Mouse (Mus musculus) splenic B cell, adult 2 months (primary cell): Measurements from ENCODE around the gene Flt3.

Experiments used
- DNase-seq: peaks from one replicate; pipeline ENCODE4 v3.0.0-alpha.2; 2011; ENCODE audit warnings: low read depth, low spot score
- H3K27me3 ChIP-seq: 2 replicates; pipeline ENCODE4 v1.6.1; 2012; ENCODE audit warnings: mild to moderate bottlenecking, low read length, moderate library complexity, mixed read lengths; ENCODE audit not compliant: control insufficient read depth, poor library complexity, insufficient read depth, severe bottlenecking
- H3K36me3 ChIP-seq: 2 replicates; pipeline ENCODE4 v1.6.1; 2012; ENCODE audit warnings: mild to moderate bottlenecking, low read length, moderate library complexity, mixed read lengths; ENCODE audit not compliant: control insufficient read depth, poor library complexity, insufficient read depth, severe bottlenecking

Gene Flt3

DNA sequence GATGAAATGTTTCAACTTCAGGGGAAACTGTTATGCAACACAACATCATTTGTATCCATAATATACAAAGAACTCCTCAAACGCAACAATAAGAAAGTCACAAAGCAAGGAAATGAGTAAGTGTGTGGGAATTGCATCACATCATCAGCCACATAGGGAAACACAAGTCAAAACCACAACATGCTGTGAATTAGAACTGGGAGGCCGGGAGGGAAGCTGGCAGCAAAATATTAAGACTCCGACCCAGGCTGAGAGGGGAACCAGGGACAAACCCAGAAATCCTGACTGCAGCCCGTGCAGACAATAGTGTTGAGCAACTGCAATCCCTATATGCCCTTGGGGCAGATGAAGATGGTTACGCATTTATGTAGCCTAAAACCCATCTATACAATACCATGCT, 11.2 kb downstream of the Flt3 start:
- H3K27me3 ChIP-seq: no peaks in the 10 kb centered on the region
- H3K36me3 ChIP-seq: no peaks in the 10 kb centered on the region
- no peak for DNase-seq

DNA sequence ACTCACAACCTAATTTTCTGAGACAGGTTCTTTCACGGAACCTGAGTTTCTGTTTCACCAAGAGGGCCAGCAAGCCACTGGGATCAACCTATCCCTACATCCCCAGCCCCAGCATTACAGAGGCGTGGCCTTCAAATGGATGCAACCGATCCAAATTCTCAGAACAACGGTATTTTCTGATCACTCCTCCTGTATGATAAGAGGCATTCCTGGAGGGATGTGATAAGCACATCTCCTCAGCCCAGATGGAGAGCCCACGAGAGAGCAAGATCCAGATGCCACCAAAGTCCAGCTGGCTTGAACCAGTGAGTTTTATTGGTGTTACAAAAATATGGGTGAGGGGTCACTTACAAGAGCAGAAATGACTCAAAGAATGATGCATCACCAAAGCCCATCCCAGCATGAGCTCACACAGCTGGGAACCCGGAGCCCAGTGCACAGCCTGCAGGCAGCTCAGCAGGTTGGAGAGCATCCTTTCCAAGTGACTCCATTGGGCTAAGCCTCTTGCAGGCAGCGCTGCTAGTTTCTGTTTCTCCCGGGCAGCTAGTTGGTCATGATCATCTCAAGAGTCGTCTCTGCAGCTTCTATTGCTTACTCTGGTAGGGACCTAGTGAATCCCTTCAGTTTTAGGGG, 11.8 kb downstream of the Flt3 start:
- no peaks in the 10 kb centered on the region for H3K27me3 ChIP-seq
- no peak for DNase-seq
- no peaks in the 10 kb centered on the region for H3K36me3 ChIP-seq

DNA sequence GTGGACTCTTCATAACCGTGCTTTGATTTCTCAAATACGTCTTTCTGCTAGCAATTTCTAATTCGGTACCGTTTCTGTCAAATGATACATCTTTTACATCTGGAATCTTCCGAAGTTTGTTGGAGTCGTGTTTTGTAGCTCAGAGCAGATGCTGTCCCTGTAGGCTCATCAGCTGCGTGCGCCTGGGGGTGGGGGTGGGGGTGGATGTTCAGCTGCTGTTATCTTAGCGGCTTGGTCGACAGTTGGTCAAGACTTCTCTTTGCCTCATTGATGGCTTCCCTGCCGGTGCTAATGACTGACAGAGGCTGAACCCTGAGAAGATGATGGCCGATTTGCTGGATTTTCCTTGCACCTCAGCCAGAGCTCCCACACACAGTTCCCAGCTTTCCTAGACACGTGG, 13.4 kb downstream of the Flt3 start:
- Histone ChIP-seq H3K27me3 (no peaks in the 10 kb centered on the region), H3K36me3 (no peaks in the 10 kb centered on the region)
- DNase-seq: no peak

DNA sequence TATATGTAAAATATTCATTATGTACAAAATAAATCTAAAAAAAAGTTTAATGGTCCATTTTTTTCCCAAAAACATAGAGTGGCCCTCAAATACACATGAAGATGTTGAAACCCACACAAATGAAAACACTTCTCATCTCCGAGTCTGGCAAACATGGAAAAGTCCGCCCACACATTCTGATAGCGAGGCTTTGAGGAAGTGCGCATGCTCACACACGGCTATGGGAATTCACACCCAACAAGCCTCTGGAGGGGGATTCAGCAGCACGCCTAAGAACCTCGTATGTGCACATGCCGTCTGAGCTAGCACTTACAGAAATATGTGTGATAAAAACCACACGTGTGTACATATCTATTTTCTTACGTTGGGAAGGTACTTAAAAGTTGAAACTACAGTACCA, 18.9 kb downstream of the Flt3 start:
- Histone ChIP-seq H3K27me3 (no peaks in the 10 kb centered on the region), H3K36me3 (no peaks in the 10 kb centered on the region)
- no peak for DNase-seq

DNA sequence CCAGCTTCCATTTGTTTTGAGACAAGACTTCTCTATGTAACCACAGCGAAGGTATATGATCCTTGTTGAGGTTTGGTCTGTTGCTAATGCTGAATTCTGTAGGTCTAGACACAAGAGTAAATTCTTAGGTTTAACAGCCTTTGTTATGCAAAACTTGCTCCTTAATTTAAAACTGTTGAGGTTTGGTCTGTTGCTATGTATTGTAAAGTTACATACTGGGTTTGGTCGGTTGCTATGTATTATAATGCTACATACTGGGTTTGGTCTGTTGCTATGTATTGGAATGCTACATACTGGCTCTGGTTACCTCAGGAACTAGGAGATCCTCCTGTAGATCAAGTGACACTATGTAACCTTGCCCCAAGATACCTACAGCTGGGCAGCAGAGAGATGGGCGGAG, 20.8 kb downstream of the Flt3 start:
- Histone ChIP-seq H3K27me3 (no peaks in the 10 kb centered on the region), H3K36me3 (no peaks in the 10 kb centered on the region)
- DNase-seq: no peak

DNA sequence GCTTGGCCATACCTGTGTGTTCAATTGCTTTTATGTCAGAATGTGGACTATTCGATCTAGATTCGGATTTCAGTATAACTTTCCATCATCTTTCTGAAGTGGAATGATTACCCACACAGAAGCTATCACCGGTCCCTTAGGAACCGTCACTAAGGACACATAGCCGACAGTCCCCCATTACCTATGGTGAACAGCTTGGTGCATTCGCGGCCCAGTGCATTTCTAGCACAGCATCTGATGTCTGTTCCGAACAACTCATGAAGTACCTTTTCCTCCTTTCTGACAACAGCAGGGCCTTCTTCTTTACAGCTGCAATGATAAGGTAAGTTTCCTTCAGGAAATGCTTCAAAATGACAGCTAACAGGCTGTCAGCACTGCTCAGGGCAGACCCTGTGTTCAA, 30.0 kb downstream of the Flt3 start:
- no peak for DNase-seq
- H3K36me3 ChIP-seq: no peaks in the 10 kb centered on the region
- H3K27me3 ChIP-seq: no peaks in the 10 kb centered on the region

DNA sequence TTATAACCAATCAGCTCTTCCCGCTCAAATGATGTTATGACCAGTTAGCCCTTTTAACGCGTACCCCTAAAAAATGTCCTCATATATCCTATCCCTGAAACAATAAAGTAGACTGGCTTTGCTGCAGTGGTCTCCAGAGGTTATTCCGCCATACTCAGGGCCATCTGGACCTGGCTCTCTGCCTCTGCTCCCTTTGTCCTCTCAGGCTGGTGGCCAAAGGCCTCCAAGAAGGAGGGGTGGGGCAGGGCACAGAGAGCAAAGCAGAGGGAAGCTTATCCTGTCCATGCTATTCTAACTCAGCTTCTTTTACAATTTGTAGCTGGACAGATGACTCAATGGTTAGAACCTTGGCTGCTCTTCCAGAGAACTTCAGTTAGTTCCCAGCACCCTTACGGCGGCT, 32.1 kb downstream of the Flt3 start:
- Histone ChIP-seq H3K27me3 (no peaks in the 10 kb centered on the region), H3K36me3 (no peaks in the 10 kb centered on the region)
- DNase-seq: no peak

DNA sequence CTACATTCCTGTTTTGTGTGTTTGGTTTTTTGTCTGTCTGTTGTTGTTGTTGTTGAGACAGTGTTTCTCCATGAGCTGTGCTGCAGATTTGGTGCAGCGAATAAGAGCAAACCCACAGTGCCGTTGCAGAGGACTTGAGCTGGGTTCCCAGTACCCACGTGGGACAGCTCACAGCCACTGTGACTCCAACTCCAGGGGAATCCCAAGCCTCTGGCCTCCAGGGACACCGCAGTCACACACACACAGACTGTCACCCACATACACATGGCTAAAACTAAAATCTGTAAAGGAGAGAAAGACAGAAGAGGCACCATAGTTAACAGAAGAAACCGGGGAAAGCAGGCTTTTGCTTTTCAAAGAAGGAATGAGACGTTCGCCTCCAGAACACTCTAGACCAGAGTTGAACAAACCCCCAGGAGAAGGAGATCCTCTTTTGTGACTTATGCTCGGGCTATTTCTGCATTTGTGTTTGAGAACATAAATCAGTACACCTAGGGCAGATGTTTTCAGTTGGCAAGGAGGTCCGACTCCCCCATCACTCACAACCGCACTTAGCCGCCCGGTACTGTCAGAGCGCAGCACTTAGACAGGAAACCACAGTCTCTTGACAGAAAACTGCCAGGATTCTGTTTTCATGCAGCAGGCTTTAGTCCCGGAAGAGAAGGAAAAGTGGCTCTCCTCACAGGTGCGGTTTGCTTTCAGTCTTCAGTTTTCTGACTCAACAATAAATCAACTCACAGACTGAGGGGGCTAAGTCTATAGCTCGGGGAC, 34.1 kb downstream of the Flt3 start:
- H3K27me3 ChIP-seq: no peaks in the 10 kb centered on the region
- no peaks in the 10 kb centered on the region for H3K36me3 ChIP-seq
- DNase-seq: peak; percentile 59

DNA sequence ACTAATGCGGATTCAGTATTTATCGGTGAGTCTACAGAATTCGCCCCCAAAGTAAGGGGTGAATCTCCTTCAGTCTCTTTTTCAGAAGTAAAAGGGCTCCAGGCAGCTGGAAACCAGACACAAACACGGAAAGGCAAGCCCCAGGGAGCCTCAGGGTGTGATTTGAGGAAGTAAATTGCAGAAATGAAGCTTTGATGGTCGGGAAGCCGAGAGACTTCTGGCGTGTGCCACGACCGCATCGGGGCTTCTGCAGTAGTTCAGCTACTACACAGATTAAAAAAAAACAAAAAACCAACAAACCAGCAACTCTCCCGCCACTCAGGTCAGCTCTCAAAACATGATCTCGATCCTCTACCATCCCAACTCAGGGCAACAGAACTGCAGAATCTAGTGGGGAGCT, 37.2 kb downstream of the Flt3 start:
- Histone ChIP-seq H3K27me3 (no peaks in the 10 kb centered on the region), H3K36me3 (no peaks in the 10 kb centered on the region)
- DNase-seq: peak; percentile 89

DNA sequence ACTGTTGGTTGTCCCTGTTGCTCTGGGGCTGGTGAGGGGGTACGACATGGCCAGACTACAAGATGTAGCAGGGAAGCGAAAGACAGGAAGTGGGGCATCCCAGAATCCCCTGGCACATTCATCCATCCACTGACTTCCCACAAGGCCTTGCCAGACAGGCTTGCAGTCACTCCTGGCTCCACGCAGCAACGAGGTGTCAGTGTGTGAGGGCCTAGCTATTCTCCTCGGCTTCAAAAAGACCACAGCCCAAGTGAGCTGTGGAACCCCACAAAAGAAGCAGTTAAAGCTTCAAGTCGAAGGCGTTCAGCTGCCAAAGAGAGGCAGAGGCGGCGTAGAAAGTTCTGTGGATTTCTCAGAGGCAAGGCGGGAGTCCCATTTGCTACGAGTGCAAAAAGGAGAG, 41.8 kb downstream of the Flt3 start:
- no peaks in the 10 kb centered on the region for H3K27me3 ChIP-seq
- no peak for DNase-seq
- H3K36me3 ChIP-seq: no peaks in the 10 kb centered on the region

DNA sequence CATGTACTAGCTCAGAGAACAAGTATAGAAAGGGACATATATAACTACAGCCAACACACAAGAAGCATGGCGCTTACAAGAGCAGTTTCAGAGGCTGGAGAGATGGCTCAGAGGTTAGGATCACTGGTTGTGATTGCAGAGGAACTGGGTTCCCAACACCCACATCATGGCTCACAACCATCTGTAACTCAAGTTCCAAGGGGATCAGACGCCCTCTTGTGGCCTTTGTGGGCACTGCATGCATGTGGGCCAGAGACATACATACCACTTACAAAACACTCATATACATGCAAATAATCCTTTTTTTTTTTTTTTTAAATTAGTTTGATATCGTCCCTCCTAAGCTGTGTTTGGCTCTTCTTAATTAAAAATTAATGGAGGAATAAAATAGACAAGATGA, 42.8 kb downstream of the Flt3 start:
- peak; percentile 79 for DNase-seq
- Histone ChIP-seq H3K27me3 (no peaks in the 10 kb centered on the region), H3K36me3 (no peaks in the 10 kb centered on the region)

DNA sequence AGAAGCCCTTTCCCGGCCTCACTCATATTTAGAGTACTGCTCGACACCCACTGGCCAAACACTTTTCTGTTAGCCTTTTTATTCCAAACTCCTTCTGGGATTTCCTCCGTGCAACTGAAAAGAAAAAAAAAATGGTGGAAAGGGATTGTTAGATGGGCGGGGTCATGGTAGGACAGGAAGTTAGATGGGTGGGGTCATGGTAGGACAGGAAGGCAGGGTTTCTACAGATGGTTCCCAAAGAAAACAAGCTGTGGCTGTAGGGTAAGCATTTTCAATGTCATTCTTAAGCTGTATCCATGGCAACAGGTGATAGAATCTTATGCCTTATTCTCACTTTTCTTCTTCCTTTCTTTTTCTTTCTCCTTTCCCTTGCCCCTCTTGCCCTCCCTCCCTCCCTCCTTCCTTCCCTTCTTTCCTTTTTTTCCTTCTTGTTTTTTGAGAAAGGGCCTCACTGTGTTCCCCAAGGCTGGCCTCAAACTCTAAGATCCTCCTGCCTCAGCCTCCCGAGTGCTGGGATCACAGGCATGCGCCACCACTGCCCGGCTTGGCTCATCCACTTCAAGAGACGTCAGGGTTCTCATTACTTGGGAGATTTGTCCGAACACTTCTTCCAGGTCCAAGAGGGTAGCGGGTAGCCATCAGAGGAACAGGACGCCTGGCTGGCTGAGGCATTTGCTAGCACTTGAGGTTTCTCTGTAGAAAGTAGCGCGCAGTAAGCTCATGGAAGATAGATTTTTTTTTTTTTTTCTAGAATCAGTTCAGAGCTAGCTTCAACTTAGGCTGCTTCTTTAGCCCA, 43.8 kb downstream of the Flt3 start:
- no peaks in the 10 kb centered on the region for H3K27me3 ChIP-seq
- no peak for DNase-seq
- H3K36me3 ChIP-seq: no peaks in the 10 kb centered on the region

DNA sequence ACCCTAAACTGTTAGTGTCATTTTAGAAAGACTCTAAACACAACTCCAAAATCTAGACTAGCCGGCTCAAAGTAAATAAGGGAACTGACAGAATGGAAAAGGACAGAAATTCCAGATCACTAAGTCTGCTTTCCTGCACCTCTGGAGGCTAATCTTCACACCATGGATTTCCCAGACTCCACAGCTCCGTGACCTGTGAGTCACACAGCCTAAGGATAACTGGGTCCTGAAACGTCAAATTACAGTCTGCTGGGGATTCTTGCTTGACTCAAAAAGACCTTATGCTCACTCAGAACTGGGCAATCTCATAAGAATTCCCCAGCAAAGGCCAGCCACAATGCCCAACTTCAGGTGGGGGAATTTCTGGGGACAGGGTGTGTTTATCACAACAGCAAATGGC, 44.5 kb downstream of the Flt3 start:
- no peak for DNase-seq
- H3K36me3 ChIP-seq: no peaks in the 10 kb centered on the region

DNA sequence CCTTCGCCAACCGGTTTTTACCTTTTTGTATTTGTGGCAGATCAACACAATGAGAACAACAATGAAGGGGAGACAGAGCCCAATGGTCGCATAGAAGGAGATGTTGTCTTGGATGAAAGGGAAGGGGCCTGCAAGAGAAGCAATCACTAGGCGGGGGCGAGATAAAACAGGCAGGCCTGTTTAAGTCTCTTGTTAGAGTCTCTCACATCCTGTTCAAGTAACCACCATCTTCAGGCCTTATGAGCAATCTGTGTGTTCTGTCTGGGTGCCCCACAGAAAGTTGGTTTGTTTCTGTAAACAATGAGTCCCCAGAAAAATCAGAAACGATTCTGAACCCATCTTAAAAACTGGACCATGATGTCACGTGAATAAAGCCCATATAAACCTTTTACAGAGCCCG, 45.3 kb downstream of the Flt3 start:
- no peak for DNase-seq
- H3K36me3 ChIP-seq: no peaks in the 10 kb centered on the region

More for the DNA sequence above, 44.5 kb downstream of the Flt3 start:
- H3K27me3 ChIP-seq: no peaks in the 10 kb centered on the region

DNA sequence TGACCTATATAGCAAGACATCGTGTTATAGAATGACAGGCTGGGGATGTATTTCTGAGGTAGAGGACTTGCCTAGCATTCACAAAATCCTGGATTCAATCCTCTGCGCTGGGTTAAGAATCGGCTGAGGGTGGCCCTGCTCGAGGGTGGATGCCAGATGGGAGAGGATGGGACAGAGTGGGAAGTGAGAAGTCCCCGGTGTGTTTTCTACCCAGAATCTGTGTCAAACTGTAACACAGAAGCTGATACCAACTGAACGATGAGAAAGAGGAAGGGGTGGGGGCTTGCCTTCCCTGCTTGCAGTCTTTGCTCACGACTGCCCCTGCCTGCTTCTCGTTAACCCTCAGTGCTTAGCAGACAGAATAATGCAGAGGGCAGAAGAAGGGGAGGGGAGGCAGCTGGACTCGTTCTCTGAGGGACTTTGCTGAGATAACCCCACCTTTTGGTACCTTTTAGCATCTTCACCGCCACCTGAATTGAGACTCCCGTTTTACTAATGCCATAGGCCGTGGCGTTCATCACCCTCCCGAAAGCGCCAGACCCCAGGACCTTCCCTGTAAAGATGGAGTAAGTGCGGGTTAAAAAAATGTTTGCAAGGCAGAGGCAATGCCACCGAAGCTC, 46.0 kb downstream of the Flt3 start:
- H3K36me3 ChIP-seq: no peaks in the 10 kb centered on the region

More for the DNA sequence above, 45.3 kb downstream of the Flt3 start:
- H3K27me3 ChIP-seq: no peaks in the 10 kb centered on the region

More for the DNA sequence above, 46.0 kb downstream of the Flt3 start:
- no peaks in the 10 kb centered on the region for H3K27me3 ChIP-seq
- peak; percentile 49 for DNase-seq
